Mouse (Mus musculus): ENCODE results near the gene Prkd1. TPM values are rescaled to one million over a fixed set of nuclear protein-coding genes. Genes with fewer than 3 reads are reported as not detected.

Gene Prkd1
- total and polyA plus RNA-seq, 3 experiments = not detected

- dilution Hi-C loops (cut with MboI; ENCODE audit: extremely low pct_ligation_motif_present, extremely low pct_unique_long_range_greater_than_20kb, low sequenced_read_pairs) (no loop called here), in situ Hi-C loops (cut with MboI; ENCODE audit: low pct_ligation_motif_present, low pct_unique_long_range_greater_than_20kb, low sequenced_read_pairs) (no loop called here)
- no peaks in the 10 kb centered on the region for H3K27me3 ChIP-seq (replicated peaks)
- H3K27ac ChIP-seq (ENCODE audit: insufficient read depth, low read depth) = no peak overlapping the region
- no peaks in the 10 kb centered on the region for H3K4me1 ChIP-seq (ENCODE audit: control insufficient read depth in 1 of 2, insufficient read depth in 2 of 2)
- DNase-seq (ENCODE audit: extremely low read depth) = no peak
- TF ChIP-seq CTCF (conservative IDR thresholded peaks at IDR 0.05 in 1 of 2, IDR thresholded peaks at IDR 0.05 in 1 of 2; ENCODE audit: low read depth in 2 of 2, low read length in 2 of 2) (no peak), CHD1 (IDR thresholded peaks at IDR 0.05; ENCODE audit: low read depth, low read length) (no peak)
- no peaks in the 10 kb centered on the region for H3K79me2 ChIP-seq (replicated peaks; ENCODE audit: control insufficient read depth, extremely low read depth, insufficient read depth, poor library complexity, severe bottlenecking)
- H3K9me3 ChIP-seq (replicated peaks; ENCODE audit: low read length) = peaks cover 55% of the 10 kb centered on the region
- H3K4me2 ChIP-seq (ENCODE audit: insufficient read depth, low read depth, poor library complexity, severe bottlenecking) = no peak overlapping the region
- H3K4me3 ChIP-seq (replicated peaks in 1 of 3; ENCODE audit: low read depth in 2 of 3, low read length in 2 of 3, poor library complexity in 1 of 3) = no peak overlapping the region
- H3K36me3 ChIP-seq (replicated peaks in 1 of 2; ENCODE audit: control insufficient read depth in 1 of 2, insufficient read depth in 1 of 2, low read length in 1 of 2) = no peaks in the 10 kb centered on the region
- H3K9ac ChIP-seq (ENCODE audit: insufficient read depth, low read depth) = no peak overlapping the region
Observed at GRCm38 (mm10) chr12:50594506-50594905, 54.4 kb downstream of the Prkd1 start.

- in situ Hi-C loops (cut with MboI; ENCODE audit: low pct_ligation_motif_present, low pct_unique_long_range_greater_than_20kb, low sequenced_read_pairs) (no loop called here), dilution Hi-C loops (cut with MboI; ENCODE audit: extremely low pct_ligation_motif_present, extremely low pct_unique_long_range_greater_than_20kb, low sequenced_read_pairs) (no loop called here)
- Histone ChIP-seq H3K4me1 (ENCODE audit: control insufficient read depth in 1 of 2, insufficient read depth in 2 of 2) (no peaks in the 10 kb centered on the region), H3K27me3 (replicated peaks) (no peaks in the 10 kb centered on the region), H3K36me3 (replicated peaks in 1 of 2; ENCODE audit: control insufficient read depth in 1 of 2, insufficient read depth in 1 of 2, low read length in 1 of 2) (no peaks in the 10 kb centered on the region), H3K27ac (ENCODE audit: insufficient read depth, low read depth) (no peak overlapping the region), H3K9me3 (replicated peaks; ENCODE audit: low read length) (peaks cover 54% of the 10 kb centered on the region), H3K79me2 (replicated peaks; ENCODE audit: control insufficient read depth, extremely low read depth, insufficient read depth, poor library complexity, severe bottlenecking) (no peaks in the 10 kb centered on the region), H3K4me2 (ENCODE audit: insufficient read depth, low read depth, poor library complexity, severe bottlenecking) (no peak overlapping the region), H3K9ac (ENCODE audit: insufficient read depth, low read depth) (no peak overlapping the region), H3K4me3 (replicated peaks in 1 of 3; ENCODE audit: low read depth in 2 of 3, low read length in 2 of 3, poor library complexity in 1 of 3) (no peak overlapping the region)
- DNase-seq (ENCODE audit: extremely low read depth) = no peak
- TF ChIP-seq MEF2A (IDR thresholded peaks at IDR 0.05; ENCODE audit: borderline replicate concordance, low read depth, low read length) (no peak), MXI1 (IDR thresholded peaks at IDR 0.05; ENCODE audit: low read depth, low read length) (no peak), POLR2A (IDR thresholded peaks at IDR 0.05; ENCODE audit: low read depth, low read length) (no peak), SIN3A (IDR thresholded peaks at IDR 0.05; ENCODE audit: low read length) (no peak), USF2 (conservative IDR thresholded peaks at IDR 0.05; ENCODE audit: low read depth, low read length) (no peak), MAZ (IDR thresholded peaks at IDR 0.05; ENCODE audit: low read depth, low read length) (no peak), PAX5 (IDR thresholded peaks at IDR 0.05; ENCODE audit: low read length) (no peak), NRF1 (IDR thresholded peaks at IDR 0.05; ENCODE audit: low read depth, low read length) (no peak), SMC3 (IDR thresholded peaks at IDR 0.05; ENCODE audit: low read depth, low read length) (no peak), ZNF384 (IDR thresholded peaks at IDR 0.05; ENCODE audit: low read depth, low read length) (no peak), RCOR1 (conservative IDR thresholded peaks at IDR 0.05; ENCODE audit: low read depth, low read length) (no peak), KAT2A (IDR thresholded peaks at IDR 0.05; ENCODE audit: insufficient replicate concordance, low read length) (no peak), CTCF (conservative IDR thresholded peaks at IDR 0.05 in 1 of 2, IDR thresholded peaks at IDR 0.05 in 1 of 2; ENCODE audit: low read depth in 2 of 2, low read length in 2 of 2) (no peak), MAFK (IDR thresholded peaks at IDR 0.05; ENCODE audit: insufficient replicate concordance, low read length) (no peak)
Observed at GRCm38 (mm10) chr12:50593481-50593880, 55.4 kb downstream of the Prkd1 start.

All from CH12.LX (cell line).